Mouse (Mus musculus) stomach, postnatal 0 days (tissue): Measurements from ENCODE around the gene Gm4969.

ENCODE experiments used
- CTCF ChIP-seq: IDR thresholded peaks from 2 replicates; pipeline ENCODE4 v1.5.1; 2016; ENCODE audit warnings: antibody characterized with exemption, low read depth, mild to moderate bottlenecking, moderate library complexity
- EP300 ChIP-seq: optimal IDR thresholded peaks from 2 replicates; pipeline ENCODE3; 2016; ENCODE audit warnings: antibody characterized with exemption

GRCm38 (mm10) chr7:19107436-19107835 lies 10.7 kb downstream of the Gm4969 start:
- TF ChIP-seq CTCF (no peak), EP300 (no peak)
